Mouse (Mus musculus) hindbrain, embryonic 14.5 days (tissue): Measurements from ENCODE around the gene Lmbr1. TPM values are rescaled to one million over a fixed set of nuclear protein-coding genes. Genes with fewer than 3 reads are reported as not detected.

Experiments
- ATAC-seq: fragments of 200-750 bp; cut with Nextera tagmentation; 2 replicates; pipeline ENCODE4 v1.8.0; 2017; ENCODE audit warnings: moderate number of reproducible peaks, mild to moderate bottlenecking, moderate TSS enrichment, moderate library complexity; ENCODE audit not compliant: low FRiP score
- DNase-seq: peaks from one replicate; pipeline ENCODE4 v3.0.0-alpha.2; 2015; ENCODE audit warnings: low spot score
- H3K27ac ChIP-seq: fragments of 300-500 bp; sonication (generic); 2 replicates; pipeline ENCODE4 v1.5.1; 2014; ENCODE audit warnings: mild to moderate bottlenecking, moderate library complexity
- H3K27me3 ChIP-seq: fragments of 300-500 bp; sonication (generic); 2 replicates; pipeline ENCODE4 v1.6.1; 2014; ENCODE audit warnings: mild to moderate bottlenecking, low read length, mixed read lengths; ENCODE audit not compliant: control insufficient read depth, insufficient read depth
- H3K36me3 ChIP-seq: fragments of 300-500 bp; sonication (generic); replicated peaks from 2 replicates; pipeline ENCODE4 v1.6.1; 2014; ENCODE audit not compliant: control insufficient read depth, insufficient read depth
- H3K4me1 ChIP-seq: fragments of 300-500 bp; sonication (generic); replicated peaks from 2 replicates; pipeline ENCODE4 v1.6.1; 2014; ENCODE audit warnings: antibody characterized with exemption, low read length, mixed read lengths; ENCODE audit not compliant: control insufficient read depth, insufficient read depth
- H3K4me2 ChIP-seq: fragments of 300-500 bp; sonication (generic); replicated peaks from 2 replicates; pipeline ENCODE4 v1.6.1; 2014; ENCODE audit warnings: mild to moderate bottlenecking, moderate library complexity
- H3K4me3 ChIP-seq: fragments of 300-500 bp; sonication (generic); replicated peaks from 2 replicates; pipeline ENCODE4 v1.5.1; 2014; ENCODE audit warnings: mild to moderate bottlenecking, low read length
- H3K9ac ChIP-seq: fragments of 300-500 bp; sonication (generic); 2 replicates; pipeline ENCODE4 v1.6.1; 2014
- H3K9me3 ChIP-seq: fragments of 300-500 bp; sonication (generic); 2 replicates; pipeline ENCODE4 v1.6.1; 2016; ENCODE audit warnings: low read length; ENCODE audit not compliant: control insufficient read depth
- WGBS: fragments of 180-500 bp; shearing (Covaris S2); extraction: QIAGEN DNeasy Blood & Tissue Kit; methylation state at CpG from one replicate; pipeline ENCODE4 v1.1.7; 2014; 5-methylcytosine and 5-hydroxymethylcytosine counted together
- polyA plus RNA-seq: library from polyadenylated mRNA; unstranded; fragments of >200 nt; fragmentation: Nextera tagmentation; extraction: Ambion mirVana; gene quantifications from 2 replicates; pipeline ENCODE4 v1.2.1, GENCODE M21; 2014

The Lmbr1 gene
- polyA plus RNA-seq, 1 experiment from 2014 or later = 42.2 TPM

GRCm38 (mm10) chr5:29281081-29281480 is 97.1 kb downstream of the Lmbr1 start:
- Histone ChIP-seq H3K4me2 (no peak overlapping the region), H3K9ac (no peak overlapping the region), H3K4me1 (no peaks in the 10 kb centered on the region), H3K27ac (no peak overlapping the region), H3K9me3 (no peaks in the 10 kb centered on the region), H3K4me3 (no peak overlapping the region), H3K27me3 (no peaks in the 10 kb centered on the region), H3K36me3 (0 out of 2 replicates have a peak, but pooled peaks cover 11% of the 10 kb centered on the region)
- WGBS = 88% methylated on average over 3 of the region's 3 CpGs
- no peak for ATAC-seq
- DNase-seq = no peak

- no peak overlapping the region for H3K9ac ChIP-seq
- no peak overlapping the region for H3K4me3 ChIP-seq
- H3K9me3 ChIP-seq = no peaks in the 10 kb centered on the region
- no peaks in the 10 kb centered on the region for H3K27me3 ChIP-seq
- no peak overlapping the region for H3K27ac ChIP-seq
- no peaks in the 10 kb centered on the region for H3K36me3 ChIP-seq
- DNase-seq = no peak
- H3K4me2 ChIP-seq = no peak overlapping the region
- no peak for ATAC-seq
- H3K4me1 ChIP-seq = no peaks in the 10 kb centered on the region
These were observed 103.4 kb downstream of the Lmbr1 start for GRCm38 (mm10) chr5:29274746-29275145.

- DNase-seq (no peak), ATAC-seq (no peak)
- H3K4me3 ChIP-seq = no peak overlapping the region
- no peak overlapping the region for H3K27ac ChIP-seq
- WGBS = 76% methylated on average over 2 of the region's 2 CpGs
- H3K4me1 ChIP-seq = no peaks in the 10 kb centered on the region
- no peaks in the 10 kb centered on the region for H3K36me3 ChIP-seq
- H3K9ac ChIP-seq = no peak overlapping the region
- no peaks in the 10 kb centered on the region for H3K9me3 ChIP-seq
- no peaks in the 10 kb centered on the region for H3K27me3 ChIP-seq
- no peak overlapping the region for H3K4me2 ChIP-seq
These were observed 104.8 kb downstream of the Lmbr1 start for GRCm38 (mm10) chr5:29273426-29273825.

- no peaks in the 10 kb centered on the region for H3K4me1 ChIP-seq
- no peak overlapping the region for H3K9ac ChIP-seq
- ATAC-seq = no peak
- no peaks in the 10 kb centered on the region for H3K9me3 ChIP-seq
- WGBS = 65% methylated on average over 4 of the region's 4 CpGs
- no peaks in the 10 kb centered on the region for H3K36me3 ChIP-seq
- no peak overlapping the region for H3K4me2 ChIP-seq
- no peak for DNase-seq
- H3K27ac ChIP-seq = no peak overlapping the region
- no peaks in the 10 kb centered on the region for H3K27me3 ChIP-seq
- no peak overlapping the region for H3K4me3 ChIP-seq
These were observed 107.3 kb downstream of the Lmbr1 start for GRCm38 (mm10) chr5:29270879-29271278.

- H3K4me3 ChIP-seq = no peak overlapping the region
- H3K9ac ChIP-seq = no peak overlapping the region
- H3K27me3 ChIP-seq = no peaks in the 10 kb centered on the region
- 0 out of 2 replicates have a peak, but pooled peaks cover 4% of the 10 kb centered on the region for H3K4me1 ChIP-seq
- no peak overlapping the region for H3K4me2 ChIP-seq
- 23% methylated on average over 2 of the region's 2 CpGs for WGBS
- H3K27ac ChIP-seq = no peak overlapping the region
- no peaks in the 10 kb centered on the region for H3K9me3 ChIP-seq
- DNase-seq = no peak
- no peaks in the 10 kb centered on the region for H3K36me3 ChIP-seq
- no peak for ATAC-seq
These were observed 124.3 kb downstream of the Lmbr1 start for GRCm38 (mm10) chr5:29253876-29254275.

GRCm38 (mm10) chr5:29251496-29251873 is 126.7 kb downstream of the Lmbr1 start:
- H3K27me3 ChIP-seq = no peaks in the 10 kb centered on the region
- no peak overlapping the region for H3K4me2 ChIP-seq
- DNase-seq = no peak

GRCm38 (mm10) chr5:29250795-29251495 is 127.2 kb downstream of the Lmbr1 start:
- Histone ChIP-seq H3K9me3 (no peaks in the 10 kb centered on the region), H3K9ac (no peak overlapping the region), H3K27ac (no peak overlapping the region), H3K4me3 (no peak overlapping the region), H3K4me1 (0 out of 2 replicates have a peak, but pooled peaks cover 4% of the 10 kb centered on the region), H3K4me2 (no peak overlapping the region), H3K27me3 (no peaks in the 10 kb centered on the region), H3K36me3 (no peaks in the 10 kb centered on the region)
- WGBS = 14% methylated on average over 8 of the region's 8 CpGs
- DNase-seq (peak; percentile 27), ATAC-seq (peak; percentile 80; the same call in 1 of the 2 replicates)

More at GRCm38 (mm10) chr5:29251496-29251873, 126.7 kb downstream of the Lmbr1 start:
- no peak for ATAC-seq
- H3K36me3 ChIP-seq = no peaks in the 10 kb centered on the region
- H3K27ac ChIP-seq = no peak overlapping the region
- H3K9ac ChIP-seq = no peak overlapping the region
- H3K9me3 ChIP-seq = no peaks in the 10 kb centered on the region
- H3K4me3 ChIP-seq = no peak overlapping the region
- H3K4me1 ChIP-seq = 0 out of 2 replicates have a peak, but pooled peaks cover 4% of the 10 kb centered on the region
- 74% methylated on average over 1 of the region's 1 CpGs for WGBS

- H3K4me2 ChIP-seq = no peak overlapping the region
- no peaks in the 10 kb centered on the region for H3K4me1 ChIP-seq
- no peak for DNase-seq
- H3K36me3 ChIP-seq = no peaks in the 10 kb centered on the region
- no peak for ATAC-seq
- H3K27ac ChIP-seq = no peak overlapping the region
- H3K27me3 ChIP-seq = no peaks in the 10 kb centered on the region
- H3K4me3 ChIP-seq = no peak overlapping the region
- no peak overlapping the region for H3K9ac ChIP-seq
- no peaks in the 10 kb centered on the region for H3K9me3 ChIP-seq
- no CpG with 5 or more reads among the region's 1 CpGs for WGBS
These were observed 133.4 kb downstream of the Lmbr1 start for GRCm38 (mm10) chr5:29244769-29245168.

GRCm38 (mm10) chr5:29238379-29238778 is 139.8 kb downstream of the Lmbr1 start:
- Histone ChIP-seq H3K27ac (no peak overlapping the region), H3K4me3 (no peak overlapping the region), H3K4me1 (no peaks in the 10 kb centered on the region), H3K4me2 (no peak overlapping the region), H3K27me3 (no peaks in the 10 kb centered on the region), H3K36me3 (no peaks in the 10 kb centered on the region), H3K9ac (no peak overlapping the region), H3K9me3 (no peaks in the 10 kb centered on the region)
- no peak for DNase-seq
- ATAC-seq = no peak

- Histone ChIP-seq H3K9ac (no peak overlapping the region), H3K4me1 (no peaks in the 10 kb centered on the region), H3K4me2 (no peak overlapping the region), H3K27me3 (no peaks in the 10 kb centered on the region), H3K9me3 (no peaks in the 10 kb centered on the region), H3K27ac (no peak overlapping the region), H3K36me3 (peaks cover 17% of the 10 kb centered on the region), H3K4me3 (no peak overlapping the region)
- ATAC-seq = no peak
- DNase-seq = no peak
- WGBS = 88% methylated on average over 2 of the region's 2 CpGs
These were observed 147.7 kb downstream of the Lmbr1 start for GRCm38 (mm10) chr5:29230481-29230880.
